Mouse (Mus musculus): Measurements from ENCODE around the gene Wdr60.

The Wdr60 gene

DNA sequence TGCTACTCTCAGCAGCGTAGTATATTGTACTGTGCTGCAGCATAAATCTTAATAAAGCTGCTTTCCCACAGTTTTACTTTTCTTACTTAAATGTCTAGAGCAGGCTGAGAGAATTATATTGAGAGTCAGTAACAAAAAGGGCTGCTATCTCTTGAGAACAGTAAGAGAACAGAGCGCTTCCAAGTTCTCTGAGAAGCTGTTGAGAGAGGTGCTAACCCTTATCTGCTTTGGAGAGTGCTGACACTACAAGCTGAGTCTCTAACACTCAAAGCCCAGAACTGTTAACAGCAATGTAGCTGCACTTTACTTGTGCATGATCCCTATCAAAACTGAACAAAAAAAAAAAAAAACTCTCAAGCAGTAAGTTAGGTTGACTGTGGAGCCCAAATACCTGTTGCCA, 2.5 kb upstream of the Wdr60 start:
- DNase-seq = no peak

DNA sequence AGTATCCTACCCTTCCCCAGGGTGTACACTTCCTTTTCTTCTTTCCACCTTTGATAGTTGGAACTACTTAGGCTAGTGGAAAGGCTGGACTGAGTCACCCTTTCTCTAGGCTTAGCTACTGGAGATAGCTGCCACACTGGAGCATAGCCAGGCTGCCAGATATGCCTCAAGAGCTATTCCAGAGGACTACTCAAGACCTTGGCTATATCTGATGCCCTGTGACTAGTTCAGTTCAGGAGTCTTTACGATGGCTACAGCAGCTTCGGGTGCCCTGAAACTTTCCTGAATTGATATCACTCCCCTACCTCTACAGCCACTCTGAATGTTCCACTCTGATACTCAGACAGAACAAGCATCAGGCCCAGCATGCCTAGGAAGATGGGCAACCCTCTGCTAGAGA, 1.9 kb upstream of the Wdr60 start:
- no peak for DNase-seq

DNA sequence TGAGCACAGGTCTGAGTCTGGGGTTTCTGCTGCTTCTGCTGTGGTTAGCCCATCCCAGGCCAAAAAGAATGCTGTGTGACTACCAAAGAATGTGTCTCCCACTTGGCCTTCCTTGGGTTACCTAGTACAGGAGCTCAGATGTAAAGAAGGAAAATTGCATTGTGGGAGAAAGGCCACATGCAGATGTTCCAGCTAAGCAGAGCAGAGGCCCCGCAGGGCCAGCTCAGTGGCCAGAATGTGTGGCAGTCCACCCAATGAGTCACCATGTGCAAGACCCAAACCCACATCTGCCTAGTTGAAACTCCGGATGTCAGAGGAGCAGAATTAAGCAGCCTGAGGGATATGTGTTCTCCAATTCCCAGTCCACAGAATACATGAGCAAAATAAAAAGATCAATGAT, 4.5 kb downstream of the Wdr60 start:
- DNase-seq = no peak

DNA sequence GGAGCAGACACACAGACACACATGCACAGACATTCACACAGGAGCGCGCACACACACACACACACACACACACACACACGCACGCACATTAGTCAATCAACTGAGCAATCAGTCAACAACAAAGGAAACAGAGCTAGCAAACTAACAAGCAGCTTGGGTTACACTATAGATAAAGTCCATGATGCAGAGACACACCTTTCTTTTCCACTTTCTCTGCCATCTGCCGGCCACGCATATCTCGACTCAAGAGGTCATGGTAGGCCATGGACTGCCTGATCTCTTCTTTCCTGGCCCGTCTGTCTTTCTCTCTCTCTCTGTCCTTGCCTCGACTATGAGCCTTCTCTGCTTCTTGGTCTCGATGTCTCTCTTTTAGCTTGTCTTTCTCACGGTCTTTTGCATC, 7.2 kb downstream of the Wdr60 start:
- no peak for DNase-seq

DNA sequence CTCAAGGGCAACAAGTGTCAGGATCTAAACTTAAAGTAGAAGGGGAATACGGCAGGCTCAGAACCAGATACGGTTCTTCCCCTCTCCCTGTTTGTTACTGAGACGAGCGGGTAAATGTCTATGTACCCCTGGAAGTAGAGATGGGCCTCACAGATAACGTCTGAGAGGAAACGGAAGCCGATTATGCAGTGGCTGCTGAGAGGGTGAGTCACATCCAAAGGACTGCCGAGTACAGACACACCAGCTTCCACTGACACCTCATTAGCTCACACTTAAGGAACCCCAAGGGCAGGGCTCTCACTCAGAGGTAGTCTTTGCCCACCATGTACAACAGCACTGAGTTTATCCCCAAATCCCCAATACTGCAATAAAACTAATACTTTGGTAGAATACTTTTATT, 8.2 kb downstream of the Wdr60 start:
- no peak for DNase-seq

DNA sequence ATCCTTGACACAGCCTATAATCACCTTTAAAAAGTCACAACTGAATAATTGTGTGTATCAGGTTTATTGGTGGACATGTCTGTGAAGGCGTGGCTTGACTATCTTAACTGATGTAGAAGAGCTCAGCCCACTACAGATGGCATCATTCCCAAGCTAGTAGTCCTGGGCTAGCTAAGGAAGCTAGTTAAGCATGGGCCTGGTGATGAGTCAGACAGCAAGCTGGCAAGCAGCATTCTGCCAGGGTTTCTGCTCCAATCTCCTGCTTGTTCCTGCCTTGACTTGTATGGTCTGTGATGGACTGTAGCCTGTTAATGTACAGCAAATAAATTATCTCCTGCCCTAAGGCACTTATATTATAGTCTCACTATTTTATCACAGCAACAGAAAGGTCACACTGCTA, 18.2 kb downstream of the Wdr60 start:
- no peak for DNase-seq

DNA sequence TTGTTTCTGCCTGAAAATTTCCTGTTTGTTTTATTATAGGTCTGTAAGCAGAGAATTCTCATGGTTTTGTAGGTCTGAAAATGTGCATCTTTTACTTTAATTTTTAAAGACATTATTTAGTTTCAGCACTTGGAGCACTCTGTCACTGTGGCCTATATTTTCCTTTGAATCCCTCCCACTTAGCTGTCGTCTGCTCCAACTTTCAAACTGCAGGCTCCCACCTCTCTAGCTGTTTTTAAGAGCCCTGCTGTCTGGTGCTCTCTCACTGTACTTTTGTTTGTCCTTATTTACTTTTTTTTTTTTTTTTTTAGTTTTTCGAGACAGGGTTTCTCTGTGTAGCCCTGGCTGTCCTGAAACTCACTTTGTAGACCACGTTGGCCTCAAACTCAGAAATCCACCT, 24.0 kb downstream of the Wdr60 start:
- no peak for DNase-seq

DNA sequence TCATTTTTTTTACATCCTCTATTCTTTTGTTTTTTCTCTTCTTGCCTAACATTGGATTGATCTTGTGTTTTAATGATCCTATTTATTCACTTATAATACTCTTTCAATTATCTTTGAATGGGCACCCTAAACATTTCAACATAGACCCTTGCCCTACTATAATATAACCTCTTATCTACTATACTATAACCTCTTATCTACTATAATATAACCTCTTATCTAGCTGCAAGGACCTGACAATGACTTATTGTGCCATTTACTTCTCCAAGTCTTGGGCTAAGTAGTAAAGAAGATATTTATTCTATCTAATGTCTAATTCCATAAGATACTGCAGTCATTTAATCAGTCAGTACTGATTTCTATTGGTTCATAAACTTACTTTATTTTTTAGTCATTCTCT, 24.5 kb downstream of the Wdr60 start:
- DNase-seq = no peak

DNA sequence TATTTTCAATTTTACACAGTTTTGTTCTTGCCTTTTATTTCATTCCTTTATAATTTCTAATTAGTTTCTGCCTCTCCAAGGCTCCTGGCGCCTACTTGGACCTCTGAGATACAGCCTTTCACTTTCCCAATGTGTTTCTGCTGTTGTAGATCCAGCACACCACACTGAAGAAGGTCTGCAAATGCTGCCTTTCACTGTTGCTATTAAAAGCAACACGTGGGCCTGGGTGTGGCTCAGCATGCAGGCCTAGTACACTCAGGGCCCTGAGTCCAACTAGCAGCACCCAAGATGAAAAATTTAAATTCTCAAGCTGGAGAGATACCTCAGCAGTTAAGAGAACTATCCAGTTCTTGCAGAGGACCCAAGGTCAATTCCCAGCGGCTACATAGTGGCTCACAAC, 26.2 kb downstream of the Wdr60 start:
- no peak for DNase-seq

DNA sequence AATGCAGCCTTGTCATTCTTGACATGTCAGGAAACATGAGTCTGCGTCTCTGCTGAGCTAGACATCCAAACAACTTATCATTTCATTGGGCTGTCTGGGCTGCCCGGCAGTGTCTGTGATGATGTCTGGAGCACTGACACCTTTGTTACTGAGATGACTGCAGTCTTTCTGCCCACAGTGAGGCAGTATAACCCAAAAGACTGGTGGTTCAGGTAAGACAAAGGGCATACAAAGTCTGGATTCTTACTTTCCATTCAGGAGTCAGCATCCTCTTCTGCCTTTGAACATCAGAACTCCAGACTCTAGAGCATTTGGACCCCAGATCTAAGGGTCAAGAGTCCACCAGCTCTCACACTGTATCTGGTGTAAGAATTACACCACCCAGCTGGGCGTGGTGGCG, 27.5 kb downstream of the Wdr60 start:
- no peak for DNase-seq

DNA sequence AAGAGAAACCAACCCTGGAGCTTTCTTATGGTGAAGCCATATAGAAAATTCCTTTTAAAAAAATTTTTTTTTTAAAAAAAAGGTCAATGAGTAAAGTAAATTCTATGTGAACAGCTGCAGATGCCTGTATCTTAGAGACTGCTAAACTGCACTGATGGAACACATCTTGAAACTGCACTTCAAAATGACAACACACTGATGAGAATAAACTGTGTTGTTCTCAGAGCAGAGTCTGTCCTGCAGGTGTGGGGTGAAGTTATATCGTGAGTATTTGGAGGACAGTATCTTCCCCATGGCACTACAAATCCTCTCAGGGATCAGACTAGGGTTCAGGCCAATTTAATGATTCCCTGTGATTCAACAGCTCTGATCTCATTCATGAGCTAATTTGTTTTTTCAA, 30.8 kb downstream of the Wdr60 start:
- DNase-seq = no peak

DNA sequence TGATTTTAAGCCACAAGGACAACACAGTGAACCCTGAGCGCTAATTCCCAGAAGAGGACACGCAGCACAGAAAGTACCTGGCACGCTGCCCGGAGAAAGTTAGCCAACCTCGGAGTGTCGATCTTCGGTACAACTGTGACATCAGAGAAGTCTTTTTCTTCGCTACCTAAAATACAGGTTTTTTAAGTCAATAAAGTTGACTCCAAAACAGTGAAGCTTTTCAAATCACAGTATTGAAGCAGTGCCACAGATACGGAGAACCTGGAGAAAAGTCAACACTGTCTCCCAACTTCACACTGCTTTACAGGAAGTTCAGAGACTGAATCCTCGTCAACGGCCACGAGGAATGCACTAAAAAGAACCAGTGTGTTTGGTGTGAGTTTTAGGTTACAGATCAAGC, 31.2 kb downstream of the Wdr60 start:
- DNase-seq = no peak

DNA sequence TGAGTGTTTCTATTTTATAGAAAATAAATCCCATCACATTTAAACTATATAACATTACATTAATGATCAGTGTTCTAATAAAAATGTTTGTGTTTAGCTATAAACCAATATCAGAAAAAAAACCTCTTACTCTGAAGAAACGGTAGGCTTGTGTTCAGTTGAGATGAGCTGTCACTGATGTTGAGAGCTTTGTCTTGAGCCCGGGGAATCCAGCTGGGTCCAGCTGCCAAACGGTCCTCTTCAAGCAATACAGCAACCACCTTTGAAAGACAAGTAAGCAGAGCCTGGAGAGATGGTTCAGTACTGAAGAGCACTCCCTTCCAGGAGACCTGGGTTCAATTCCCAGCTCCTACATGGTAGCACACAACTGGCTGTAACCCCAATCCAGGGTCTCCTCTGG, 33.4 kb downstream of the Wdr60 start:
- no peak for DNase-seq

DNA sequence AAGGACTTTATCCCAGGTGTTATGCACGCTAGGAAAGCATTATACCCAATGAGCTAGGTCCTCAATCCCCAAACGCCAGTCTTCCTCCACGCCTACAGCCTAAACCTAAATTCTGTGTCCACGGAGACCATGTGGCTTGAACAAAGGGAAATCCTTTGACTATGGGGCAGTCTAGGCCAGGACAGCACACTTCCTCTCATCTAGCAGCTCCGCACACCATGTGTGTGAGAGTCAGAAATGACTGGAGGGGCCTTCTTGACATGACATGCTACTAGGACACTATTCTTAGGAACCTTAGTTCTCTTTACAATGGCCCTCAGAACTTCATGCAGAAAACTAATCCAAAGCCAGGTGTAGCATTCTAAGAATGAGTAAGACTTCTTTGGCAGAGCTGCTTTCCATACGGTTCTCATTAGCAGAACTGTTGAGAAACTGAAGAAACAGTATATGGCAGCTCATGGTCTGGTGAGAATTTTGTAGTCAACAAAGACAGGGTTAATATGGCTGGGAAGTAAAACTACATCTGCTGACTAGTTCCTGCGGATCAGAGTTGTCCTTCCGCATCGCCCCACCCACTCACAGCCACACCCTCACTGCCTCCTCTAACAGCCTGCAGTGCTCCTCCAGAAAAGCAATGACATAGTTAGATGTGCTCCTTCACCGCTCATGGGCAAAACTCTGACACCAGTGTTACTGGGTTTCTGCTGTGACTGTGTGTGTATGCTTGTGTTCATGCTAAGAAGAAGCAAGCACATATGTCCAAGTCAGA, 36.3 kb downstream of the Wdr60 start:
- no peak for DNase-seq

DNA sequence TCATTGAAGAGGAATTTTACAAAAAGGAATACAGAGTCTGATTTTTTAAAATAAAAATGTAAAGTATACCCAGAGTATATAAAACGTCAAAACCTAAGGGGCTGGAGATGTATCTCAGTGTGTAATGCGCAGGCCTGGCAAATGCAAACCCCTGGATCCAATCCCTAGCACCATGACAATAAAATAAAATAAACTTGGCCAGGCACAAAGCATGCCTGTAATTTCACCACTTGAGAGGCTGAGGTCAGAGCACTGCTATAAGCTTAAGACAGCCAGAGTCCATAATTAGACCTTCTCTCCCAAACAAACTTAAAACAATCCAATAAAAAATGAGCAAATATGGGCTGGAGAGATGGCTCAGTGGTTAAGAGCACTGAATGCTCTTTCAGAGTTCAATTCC, 39.7 kb downstream of the Wdr60 start:
- no peak for DNase-seq

DNA sequence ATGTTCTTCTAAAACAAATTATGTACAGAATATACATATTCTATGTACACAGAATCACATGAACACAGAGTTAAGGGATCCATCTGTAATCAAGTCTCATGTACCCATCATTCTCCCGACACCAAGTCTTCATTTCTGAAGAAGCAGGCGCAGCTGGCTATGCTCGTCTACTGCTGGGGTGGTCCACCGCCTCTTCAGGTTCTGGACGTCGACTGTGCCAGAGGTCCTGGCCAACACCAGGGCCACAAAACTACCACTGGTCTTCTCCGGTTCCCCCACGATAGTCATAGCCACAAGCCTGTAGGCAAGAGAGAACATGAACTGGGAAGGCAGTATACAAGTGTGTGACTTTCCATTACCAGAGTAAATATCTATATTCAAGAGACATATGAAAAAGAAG, 55.3 kb downstream of the Wdr60 start:
- no peak for DNase-seq

DNA sequence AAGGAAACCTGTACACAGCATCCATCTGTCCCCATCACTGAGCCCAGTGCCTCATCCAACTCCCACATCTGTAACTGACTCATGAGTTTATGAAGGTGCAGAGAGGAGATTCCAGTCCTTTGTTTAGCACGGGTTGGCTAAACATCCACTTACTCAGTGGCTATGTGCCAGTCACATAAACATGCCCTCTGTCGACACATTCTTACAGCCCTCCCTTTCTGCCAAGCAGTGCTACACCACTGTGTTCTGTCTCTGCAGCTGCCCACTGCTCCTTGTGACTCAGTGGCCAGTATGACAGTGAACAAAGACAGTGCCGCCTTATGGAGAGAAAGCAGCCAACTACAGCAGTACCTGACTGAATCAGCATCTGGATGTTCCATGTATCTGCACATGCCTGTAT, 57.1 kb downstream of the Wdr60 start:
- DNase-seq = no peak

DNA sequence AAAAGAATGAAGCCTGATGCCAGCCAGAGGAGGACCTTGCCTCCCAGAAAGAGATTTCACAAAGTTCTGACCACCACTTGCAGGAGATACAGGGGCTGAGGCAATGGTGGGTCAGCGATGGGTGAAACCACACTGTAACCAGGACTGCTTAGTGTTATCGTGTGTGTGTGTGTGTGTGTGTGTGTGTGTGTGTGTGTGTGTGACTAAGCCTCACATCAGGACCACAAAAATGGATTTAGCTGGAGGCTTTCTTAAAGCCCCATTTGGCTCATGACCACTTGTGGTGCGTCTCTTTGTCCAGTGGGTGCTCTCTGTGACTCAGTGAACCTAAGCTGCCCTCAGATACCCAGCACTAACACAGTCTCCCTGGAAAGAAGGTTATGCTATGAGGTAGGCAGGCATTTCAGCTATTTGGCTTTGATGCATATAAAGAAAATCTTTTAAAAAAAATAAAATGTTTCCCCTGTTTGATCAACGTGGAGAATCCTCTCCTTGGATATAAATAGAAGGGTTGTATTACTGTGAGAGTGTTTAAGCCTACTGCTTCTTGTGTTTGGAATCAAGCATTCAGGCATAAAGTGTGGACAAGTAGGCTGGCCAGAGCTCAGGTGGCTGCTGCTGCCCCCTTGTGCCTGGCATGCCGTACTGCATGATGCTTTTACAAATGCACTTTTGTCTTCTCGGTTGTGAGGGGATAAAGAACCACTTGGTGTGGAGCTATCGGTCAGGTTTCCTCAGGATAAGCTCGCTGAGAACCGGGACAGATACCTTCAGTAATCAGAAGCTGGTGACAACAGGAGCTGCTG, 60.4 kb downstream of the Wdr60 start:
- peak; percentile 61 for DNase-seq

DNA sequence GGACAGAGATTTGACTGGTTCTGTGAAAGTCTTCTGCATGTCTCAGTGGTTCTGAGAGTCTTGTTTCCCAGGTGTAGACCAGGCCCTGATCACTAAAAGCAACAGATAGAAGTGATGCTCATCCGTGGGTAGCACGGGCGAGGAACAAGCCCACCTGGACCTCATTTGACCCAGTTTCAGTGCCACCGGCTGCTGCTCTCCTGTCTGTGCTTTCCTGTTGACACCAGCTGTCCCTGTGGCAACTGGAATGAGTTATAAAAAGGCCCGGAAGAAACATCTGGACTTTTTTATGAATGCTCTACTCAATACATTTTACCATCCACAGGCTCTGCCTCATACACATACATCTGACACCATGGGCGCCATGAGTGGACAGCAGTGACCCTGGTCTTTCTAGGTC, 64.0 kb downstream of the Wdr60 start:
- no peak for DNase-seq

DNA sequence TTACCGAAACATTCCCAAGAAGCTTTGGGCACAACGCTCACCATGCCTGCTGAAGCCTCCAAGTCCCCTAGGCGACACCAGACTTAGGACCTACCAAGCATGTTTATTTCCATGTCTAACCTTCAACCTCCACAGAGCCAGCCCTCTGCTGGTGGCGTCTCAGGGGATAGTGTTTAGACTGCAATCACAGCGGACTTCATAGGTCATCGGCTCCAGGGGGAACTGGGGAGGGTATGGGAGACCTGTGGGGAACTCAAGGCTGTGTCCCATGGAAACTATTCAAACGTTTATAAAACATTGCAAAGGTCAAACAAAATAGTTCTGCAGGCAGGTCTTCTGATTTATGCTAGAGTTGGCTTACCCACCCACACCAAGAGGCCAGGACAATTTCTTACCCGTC, 66.6 kb downstream of the Wdr60 start:
- DNase-seq = no peak

DNA sequence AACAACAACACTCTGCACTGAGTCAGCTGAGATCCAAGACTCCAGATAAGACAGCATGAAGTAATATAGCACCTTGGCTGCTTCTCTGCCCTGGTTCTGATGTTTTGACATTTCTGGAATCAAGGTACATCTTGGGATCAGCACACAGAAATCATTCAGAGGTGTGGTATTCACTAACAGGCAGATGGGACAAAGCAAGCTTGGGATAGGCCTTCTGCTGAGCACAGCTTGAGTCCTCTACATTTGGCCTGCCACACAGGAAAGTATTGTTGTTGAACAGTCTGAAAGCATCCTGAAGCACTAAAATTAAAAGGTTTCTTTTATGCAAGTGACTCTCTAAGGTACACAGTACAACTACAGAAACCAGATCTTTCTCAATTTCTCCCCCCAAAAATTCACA, 68.2 kb downstream of the Wdr60 start:
- no peak for DNase-seq

DNA sequence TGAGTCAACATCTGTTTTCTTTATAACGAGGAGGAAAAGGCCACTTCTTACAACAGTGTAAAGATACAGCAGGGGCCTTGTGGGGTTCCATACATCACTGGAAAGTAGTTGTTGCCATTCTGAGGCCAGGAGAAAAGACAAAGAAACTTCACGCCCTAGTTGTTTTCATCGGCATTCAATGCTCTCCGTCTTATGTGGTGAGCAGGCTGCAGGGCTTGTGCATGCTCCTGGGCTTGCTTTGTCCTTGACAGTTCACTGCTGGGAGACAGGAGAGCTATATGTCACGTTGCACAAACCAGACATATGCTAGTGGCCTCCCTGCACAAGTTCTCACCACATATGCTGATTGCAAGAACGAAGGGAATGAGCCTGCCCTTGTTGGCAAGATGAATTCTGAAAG, 68.9 kb downstream of the Wdr60 start:
- no peak for DNase-seq

DNA sequence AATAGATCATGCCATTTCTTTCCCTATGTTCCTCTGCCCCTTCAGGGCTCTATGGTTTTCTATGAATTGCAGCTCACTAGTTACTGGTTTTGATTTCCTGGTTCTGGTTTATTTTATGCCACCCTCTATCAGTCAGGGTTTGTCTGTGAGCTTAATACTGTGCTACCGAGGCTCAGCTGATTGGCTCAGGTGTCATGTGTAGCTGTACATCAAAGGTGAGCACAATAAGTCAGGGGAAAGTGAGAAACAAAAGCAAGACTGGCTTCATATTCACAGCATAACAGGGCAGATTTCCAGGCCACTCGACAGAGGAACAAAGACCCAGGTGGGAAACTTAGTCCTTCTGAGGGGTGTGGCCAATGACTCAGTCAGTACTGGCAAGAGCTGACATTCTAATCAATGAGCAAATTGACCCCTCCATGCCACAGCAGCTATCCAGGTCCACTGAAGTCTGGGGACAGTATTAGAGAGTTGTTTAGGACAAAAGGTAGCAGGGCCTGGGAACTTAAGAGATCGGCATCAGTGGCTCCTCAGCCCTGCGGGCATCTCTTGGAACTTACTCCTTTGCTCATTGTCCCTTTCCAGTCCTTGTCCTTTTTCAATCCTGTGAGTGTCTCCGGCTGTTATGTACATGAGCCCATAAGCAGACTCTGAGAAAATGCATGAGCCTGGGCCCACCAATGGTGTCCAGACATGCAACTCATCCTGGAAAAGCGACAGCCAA, 79.4 kb downstream of the Wdr60 start:
- no peak for DNase-seq

DNA sequence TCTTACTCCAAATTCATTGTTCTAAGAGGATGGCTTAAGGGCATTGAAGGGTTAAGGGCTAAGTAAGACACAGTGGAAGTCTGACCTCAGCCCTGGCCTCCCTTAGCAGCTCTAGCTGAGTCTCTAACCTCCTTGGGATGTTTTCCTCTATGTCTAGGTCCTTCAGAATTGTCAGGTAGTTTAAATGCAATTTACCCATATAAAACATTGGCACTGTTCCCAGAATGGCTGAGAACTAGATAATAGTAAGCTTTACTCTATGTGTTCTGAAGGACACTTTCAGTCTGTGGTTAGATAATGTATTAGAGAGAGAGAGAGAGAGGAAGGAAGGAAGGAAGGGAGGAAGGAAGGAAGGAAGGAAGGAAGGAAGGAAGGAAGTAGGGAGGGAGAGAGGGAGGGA, 80.4 kb downstream of the Wdr60 start:
- DNase-seq = no peak
